Mouse (Mus musculus) CD4-positive, CD25-positive, alpha-beta regulatory T cell, adult 4 months (primary cell): Measurements from ENCODE around the gene Hist1h1t. TPM values are rescaled to one million over a fixed set of nuclear protein-coding genes. Genes with fewer than 3 reads are reported as not detected.

Experiments used
- ATAC-seq: one replicate; pipeline ENCODE4 v1.8.0; 2017
- polyA plus RNA-seq, 2 experiments: library from polyadenylated mRNA; unstranded; fragments of 100-300 nt; shearing (Covaris generic); gene quantifications; one replicate each; pipeline ENCODE4 v1.2.1; 2017

Gene Hist1h1t
- polyA plus RNA-seq, 2 experiments from 2014 or later, result not detected

DNA sequence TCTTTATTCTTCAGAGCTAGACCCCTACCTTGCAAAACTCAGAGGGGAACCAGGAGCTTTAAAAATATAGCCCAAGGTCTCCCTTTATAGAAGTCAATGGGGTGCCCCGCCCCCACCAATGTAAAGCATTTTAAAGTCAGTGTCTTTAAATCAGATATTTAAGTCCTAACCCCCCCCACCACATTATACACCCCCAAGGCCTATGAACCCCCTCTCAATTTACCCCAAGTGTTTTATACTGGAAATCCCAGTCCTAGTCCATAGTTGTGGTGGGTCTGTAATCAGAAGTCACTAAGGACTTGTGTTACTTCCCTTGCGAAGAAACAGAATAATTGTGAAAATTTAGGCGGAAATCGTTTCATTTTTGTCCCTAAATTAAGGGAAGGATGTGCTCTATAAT lies 42.4 kb downstream of the Hist1h1t start:
- no peak for ATAC-seq

DNA sequence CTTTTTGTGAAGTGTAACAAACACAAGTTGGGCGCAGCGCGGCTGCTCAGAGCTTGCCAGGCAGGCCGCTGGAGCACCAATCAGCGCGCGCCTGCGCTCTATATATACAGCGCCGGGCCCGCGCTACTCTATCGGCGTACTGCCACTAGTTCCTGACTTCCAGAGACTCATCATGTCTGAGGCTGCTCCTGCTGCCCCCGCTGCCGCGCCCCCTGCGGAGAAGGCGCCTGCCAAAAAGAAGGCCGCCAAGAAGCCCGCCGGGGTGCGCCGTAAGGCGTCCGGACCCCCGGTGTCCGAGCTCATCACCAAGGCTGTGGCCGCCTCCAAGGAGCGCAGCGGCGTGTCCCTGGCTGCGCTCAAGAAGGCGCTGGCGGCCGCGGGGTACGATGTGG lies 43.1 kb downstream of the Hist1h1t start, which contains the start of gene Hist1h1c:
Gene Hist1h1c, plus strand, starts transcription at position 132 of the 392 bp plus-strand sequence.
- peak; percentile 70 for ATAC-seq

DNA sequence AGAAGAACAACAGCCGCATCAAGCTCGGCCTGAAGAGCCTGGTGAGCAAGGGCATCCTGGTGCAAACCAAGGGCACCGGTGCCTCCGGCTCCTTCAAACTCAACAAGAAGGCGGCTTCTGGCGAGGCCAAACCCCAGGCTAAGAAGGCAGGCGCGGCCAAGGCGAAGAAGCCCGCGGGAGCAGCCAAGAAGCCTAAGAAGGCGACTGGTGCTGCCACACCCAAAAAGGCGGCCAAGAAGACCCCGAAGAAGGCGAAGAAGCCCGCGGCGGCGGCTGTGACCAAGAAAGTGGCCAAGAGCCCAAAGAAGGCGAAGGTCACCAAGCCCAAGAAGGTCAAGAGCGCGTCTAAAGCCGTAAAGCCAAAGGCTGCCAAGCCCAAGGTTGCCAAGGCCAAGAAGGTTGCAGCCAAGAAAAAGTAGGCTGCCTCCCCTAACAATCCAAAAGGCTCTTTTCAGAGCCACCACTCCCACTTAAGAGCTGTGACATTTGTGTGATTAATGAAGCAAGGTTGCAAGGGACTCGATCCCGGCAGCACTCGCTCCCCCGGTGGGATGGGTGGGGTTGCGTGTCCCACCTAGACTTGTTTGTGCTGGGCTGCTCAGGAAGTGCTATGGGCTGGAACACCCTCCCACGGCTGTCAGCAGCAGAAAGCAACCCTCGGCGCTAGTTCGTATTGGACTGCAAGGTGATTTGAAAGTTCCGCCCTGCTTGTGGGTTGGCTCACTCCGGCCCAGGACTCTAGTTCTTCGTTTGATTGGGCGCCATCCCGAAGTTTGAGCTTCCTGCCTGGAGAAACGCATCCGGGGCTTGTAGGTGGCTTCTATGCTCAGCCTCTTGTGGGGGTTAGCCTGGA lies 43.7 kb downstream of the Hist1h1t start:
- peak; percentile 80 for ATAC-seq

DNA sequence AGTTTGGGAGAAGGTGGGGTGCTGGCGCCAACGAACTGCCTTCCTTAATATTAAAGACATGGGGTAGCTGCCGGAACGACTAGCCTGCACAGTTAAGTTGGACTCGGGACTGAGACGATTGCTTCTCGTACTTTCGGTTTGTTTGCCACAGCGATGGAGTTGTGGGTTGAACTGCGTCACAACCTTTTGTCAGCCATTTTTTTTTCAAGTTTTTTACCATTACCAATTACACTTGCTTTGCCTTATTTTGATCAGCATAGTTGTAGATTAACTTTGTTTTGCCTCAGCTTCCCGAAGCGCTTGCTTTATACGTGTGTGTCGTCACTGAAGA lies 44.3 kb downstream of the Hist1h1t start:
- peak; percentile 66 for ATAC-seq

DNA sequence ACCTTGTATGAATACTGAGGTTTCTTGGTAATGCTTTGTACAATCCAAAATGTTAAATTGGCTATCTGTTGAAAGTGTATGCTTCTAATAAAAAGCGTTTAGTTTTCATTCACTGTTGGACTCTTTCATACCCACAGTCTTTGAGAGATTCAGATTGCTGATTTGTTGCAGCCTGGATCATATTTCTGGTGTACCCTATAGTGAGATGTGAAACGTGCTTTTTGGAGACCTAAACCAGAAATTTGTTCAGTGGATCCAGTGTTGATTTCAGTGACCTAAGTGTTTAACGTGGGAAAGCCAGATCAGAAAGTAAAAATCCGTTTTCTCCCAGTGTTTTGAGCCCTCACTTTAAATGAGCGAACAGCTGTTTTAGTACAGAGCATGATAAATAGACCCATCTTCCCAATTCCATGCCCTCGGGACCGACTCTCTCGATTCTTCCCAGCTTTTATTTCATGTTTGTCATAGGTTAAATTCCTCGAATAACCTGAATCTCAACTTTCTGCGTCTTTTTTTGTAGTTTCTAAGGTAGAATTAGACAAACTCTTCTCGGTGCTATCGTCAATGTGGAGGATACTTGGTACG lies 44.7 kb downstream of the Hist1h1t start:
- ATAC-seq, result no peak

DNA sequence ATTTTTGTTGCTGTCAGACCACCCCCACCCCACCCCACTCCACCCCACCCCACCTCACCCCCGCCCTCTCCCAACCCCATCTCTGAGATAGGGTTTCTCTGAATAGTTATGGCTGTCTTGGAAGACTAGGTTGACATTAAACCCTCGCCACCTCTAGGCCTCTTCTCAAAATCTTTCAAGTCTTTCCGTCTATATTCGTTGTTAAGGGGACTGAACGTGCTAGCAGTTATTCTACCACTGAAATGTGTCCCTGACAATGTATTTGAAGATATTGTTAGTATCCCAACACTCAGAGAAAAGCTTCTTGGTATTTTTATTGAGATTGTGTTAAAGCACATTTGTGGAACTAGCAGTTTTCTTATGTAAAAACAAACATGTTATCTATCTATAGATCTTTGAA lies 45.3 kb downstream of the Hist1h1t start:
- ATAC-seq, result no peak

DNA sequence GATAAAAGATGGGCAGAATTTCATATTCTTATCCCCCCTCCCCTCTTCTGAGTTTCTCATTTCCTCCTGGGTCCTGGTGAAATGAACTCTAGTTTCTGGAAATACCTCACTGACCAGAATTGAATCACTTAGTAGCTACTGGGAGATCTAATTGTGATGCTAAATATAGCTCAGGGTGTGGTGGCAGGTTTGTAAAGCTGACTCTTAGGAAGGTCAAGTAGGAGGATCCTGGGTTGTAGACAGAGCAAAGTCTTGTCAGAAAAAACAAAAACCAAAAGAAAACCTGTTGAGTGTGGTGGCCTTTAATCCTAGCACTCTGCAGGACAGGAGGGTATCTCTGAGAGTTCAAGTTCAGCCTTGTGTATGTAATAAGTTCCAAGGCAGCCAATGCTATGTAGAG lies 46.4 kb downstream of the Hist1h1t start:
- ATAC-seq, result no peak

DNA sequence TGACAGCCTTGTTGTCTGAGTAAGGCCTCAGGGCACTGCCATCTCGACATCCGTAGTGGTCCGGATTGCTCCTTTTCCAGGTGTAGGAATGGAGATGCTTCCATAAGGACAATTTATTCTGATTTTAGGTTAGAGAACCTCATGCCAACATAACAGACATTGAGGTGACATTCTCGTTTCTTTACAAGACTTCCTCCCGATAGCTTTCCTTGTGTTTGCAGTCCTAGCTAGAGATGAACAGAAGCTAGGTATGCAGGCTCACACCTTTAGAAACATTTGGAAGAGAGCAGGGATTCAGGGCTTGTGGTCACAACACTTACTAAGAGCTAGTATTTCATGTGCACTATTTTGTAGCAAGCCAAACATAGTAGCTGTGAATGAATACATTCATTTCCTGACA lies 47.6 kb downstream of the Hist1h1t start:
- ATAC-seq, result no peak

DNA sequence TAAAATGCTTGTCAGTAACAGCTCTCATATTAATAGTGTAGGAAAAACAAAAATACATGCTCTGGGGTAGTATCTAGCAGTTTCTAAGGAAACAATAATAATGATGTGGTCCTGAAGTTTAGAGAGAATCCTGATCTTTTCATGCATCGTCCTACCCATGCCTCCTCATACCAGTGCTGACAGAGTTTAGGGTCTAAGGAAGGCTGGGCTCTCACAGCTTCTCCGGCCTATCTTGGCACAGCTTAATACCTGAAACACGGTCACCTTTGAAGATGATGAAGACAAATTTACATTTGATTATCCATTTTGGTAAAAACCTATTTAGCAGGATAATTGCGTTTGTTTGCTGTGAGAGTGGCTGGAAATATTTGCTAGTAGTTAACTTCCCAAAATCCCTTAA lies 48.3 kb downstream of the Hist1h1t start:
- ATAC-seq, result no peak

DNA sequence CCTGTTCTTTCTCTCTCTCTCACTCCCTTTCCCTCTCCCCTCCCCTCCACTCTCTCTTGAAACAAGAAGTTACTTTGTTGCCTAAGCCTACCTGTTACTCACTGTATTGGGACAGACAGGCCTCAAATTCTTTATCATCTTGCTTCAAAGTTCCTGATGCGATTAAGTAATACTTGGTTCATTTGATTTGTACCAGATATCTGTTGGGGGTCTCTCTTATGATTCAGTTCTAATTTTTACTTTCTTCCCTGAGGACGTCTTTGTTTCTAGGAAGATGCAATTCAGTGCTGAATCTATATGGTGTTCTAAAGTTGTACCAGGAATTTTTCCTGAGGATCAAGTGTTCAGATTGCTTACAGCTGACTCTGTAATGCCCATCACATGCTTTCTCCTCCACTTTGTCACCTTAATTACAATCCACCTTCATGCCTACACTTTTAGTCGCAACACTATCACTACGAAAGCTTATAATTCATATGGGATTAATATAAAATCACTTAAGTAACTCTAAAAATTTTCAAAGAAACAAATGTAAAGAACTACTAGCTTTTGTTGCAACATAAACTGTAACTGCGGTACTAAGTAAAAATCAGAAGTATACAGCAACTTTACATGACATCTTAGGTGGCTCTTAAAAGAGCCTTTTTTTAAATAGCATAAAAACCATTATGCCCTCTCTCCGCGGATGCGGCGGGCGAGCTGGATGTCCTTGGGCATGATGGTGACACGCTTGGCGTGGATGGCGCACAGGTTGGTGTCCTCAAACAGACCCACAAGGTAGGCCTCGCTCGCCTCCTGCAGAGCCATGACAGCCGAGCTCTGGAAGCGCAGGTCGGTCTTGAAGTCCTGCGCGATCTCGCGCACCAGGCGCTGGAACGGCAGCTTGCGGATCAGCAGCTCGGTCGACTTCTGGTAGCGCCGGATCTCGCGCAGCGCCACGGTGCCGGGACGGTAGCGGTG lies 49.1 kb downstream of the Hist1h1t start:
- no peak for ATAC-seq

DNA sequence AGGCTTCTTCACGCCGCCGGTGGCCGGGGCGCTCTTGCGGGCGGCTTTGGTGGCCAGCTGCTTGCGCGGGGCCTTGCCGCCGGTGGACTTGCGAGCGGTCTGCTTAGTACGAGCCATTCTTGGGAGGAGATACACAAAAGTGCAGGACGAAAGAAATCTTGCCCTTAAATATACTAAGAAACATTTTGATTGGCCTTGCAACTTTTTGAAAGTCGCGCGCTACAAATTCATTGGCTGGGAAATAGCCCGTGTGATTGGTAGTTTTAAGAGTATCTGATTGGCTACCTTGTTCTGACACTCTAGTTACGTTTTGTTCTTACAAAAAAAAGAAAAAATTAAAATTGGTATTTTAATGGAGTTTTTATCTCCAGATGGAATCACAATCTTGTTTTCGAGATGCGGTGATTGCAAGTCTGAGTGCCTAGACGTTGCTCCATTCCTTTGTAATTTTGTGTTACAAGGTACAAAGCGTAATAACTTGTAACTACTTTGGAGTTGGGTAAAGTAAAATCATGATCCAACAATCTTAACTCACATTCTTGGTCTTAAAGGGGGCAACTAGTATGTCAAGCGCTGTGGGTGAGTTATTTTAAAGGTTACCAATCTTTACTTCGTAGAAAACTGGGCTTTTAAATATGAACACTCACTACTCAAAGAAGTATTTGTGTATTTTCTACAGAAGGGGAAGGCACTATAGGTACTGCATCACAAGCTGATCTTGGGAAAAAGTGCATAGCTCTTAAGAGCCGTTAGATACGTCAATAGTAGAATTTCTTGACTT lies 50.0 kb downstream of the Hist1h1t start, which contains the start of gene Hist1h3c:
Gene Hist1h3c, minus strand, starts transcription at position 222 of the 781 bp plus-strand sequence.
- peak; percentile 72 for ATAC-seq

Other genes with a start within 250 kb of the Hist1h1t start
- gene Btn1a1, start 229.9 kb upstream of the Hist1h1t start, polyA plus RNA-seq, result not detected
- gene Btn2a2, start 207.0 kb upstream of the Hist1h1t start, polyA plus RNA-seq, result not detected
- 10 to 100 TPM in 1 of 2 experiments, 1 to 10 TPM in 1; 9.5 to 10.8 TPM for gene Hist1h4h, start 164.8 kb upstream of the Hist1h1t start, polyA plus RNA-seq
- 1 to 10 TPM in 1 of 2 experiments, not detected in 1; 2.7 TPM for gene Hist1h2af, start 161.9 kb upstream of the Hist1h1t start, polyA plus RNA-seq
- not detected for gene Hist1h3g, start 160.4 kb upstream of the Hist1h1t start, polyA plus RNA-seq
- under 1 TPM; 0.41 to 0.66 TPM for gene Hist1h2bh, start 152.4 kb upstream of the Hist1h1t start, polyA plus RNA-seq
- gene Hist1h3f, start 151.8 kb upstream of the Hist1h1t start, polyA plus RNA-seq, result not detected
- gene Hist1h4f, start 144.2 kb upstream of the Hist1h1t start, polyA plus RNA-seq, result 1 to 10 TPM in 1 of 2 experiments, not detected in 1; 1.1 TPM
- under 1 TPM; 0.18 to 0.35 TPM for gene Hist1h1d, start 142.6 kb upstream of the Hist1h1t start, polyA plus RNA-seq
- 1 to 10 TPM; 2.2 to 4.1 TPM for gene Hist1h3e, start 133.4 kb upstream of the Hist1h1t start, polyA plus RNA-seq
- 10 to 100 TPM; 12.3 to 17.6 TPM for gene Hist1h2ae, start 124.6 kb upstream of the Hist1h1t start, polyA plus RNA-seq
- 1 to 10 TPM; 8.0 to 8.6 TPM for gene Hist1h2bg, start 124.4 kb upstream of the Hist1h1t start, polyA plus RNA-seq
- not detected for gene Hist1h2bf, start 121.6 kb upstream of the Hist1h1t start, polyA plus RNA-seq
- under 1 TPM in 1 of 2 experiments, not detected in 1; 0.96 TPM for gene Hist1h2ad, start 121.4 kb upstream of the Hist1h1t start, polyA plus RNA-seq
- gene Hist1h3d, start 120.1 kb upstream of the Hist1h1t start, polyA plus RNA-seq, result not detected
- gene Hist1h4d, start 114.2 kb upstream of the Hist1h1t start, polyA plus RNA-seq, result 10 to 100 TPM; 20.2 to 22.9 TPM
- gene Hist1h2be, start 74.7 kb upstream of the Hist1h1t start, polyA plus RNA-seq, result 1 to 10 TPM; 3.3 to 4.0 TPM
- gene Hist1h1e, start 73.3 kb upstream of the Hist1h1t start, polyA plus RNA-seq, result 10 to 100 TPM; 10.6 to 11.3 TPM
- under 1 TPM; 0.51 to 0.74 TPM for gene Hist1h2ac, start 11.9 kb upstream of the Hist1h1t start, polyA plus RNA-seq
- 1 to 10 TPM; 4.0 to 4.2 TPM for gene Hist1h2bc, start 11.6 kb upstream of the Hist1h1t start, polyA plus RNA-seq
- gene Hist1h4c, start 2.6 kb downstream of the Hist1h1t start, polyA plus RNA-seq, result 1 to 10 TPM; 8.7 to 9.4 TPM
- gene Hfe, start 15.0 kb downstream of the Hist1h1t start, polyA plus RNA-seq, result under 1 TPM; 0.57 to 0.69 TPM
- 10 to 100 TPM in 1 of 2 experiments, 1 to 10 TPM in 1; 8.9 to 10.5 TPM for gene Hist1h1c, start 43.0 kb downstream of the Hist1h1t start, polyA plus RNA-seq
- 1 to 10 TPM in 1 of 2 experiments, not detected in 1; 1.3 TPM for gene Hist1h3c, start 49.8 kb downstream of the Hist1h1t start, polyA plus RNA-seq
- 1 to 10 TPM in 1 of 2 experiments, not detected in 1; 2.9 TPM for gene Hist1h2bb, start 50.9 kb downstream of the Hist1h1t start, polyA plus RNA-seq
- 1 to 10 TPM; 2.8 to 8.2 TPM for gene Hist1h2ab, start 55.3 kb downstream of the Hist1h1t start, polyA plus RNA-seq
- not detected for gene Hist1h3b, start 56.5 kb downstream of the Hist1h1t start, polyA plus RNA-seq
- gene Hist1h4b, start 61.2 kb downstream of the Hist1h1t start, polyA plus RNA-seq, result 1 to 10 TPM in 1 of 2 experiments, not detected in 1; 5.4 TPM
- not detected for gene Hist1h4a, start 65.4 kb downstream of the Hist1h1t start, polyA plus RNA-seq
- gene Hist1h3a, start 66.6 kb downstream of the Hist1h1t start, polyA plus RNA-seq, result 1 to 10 TPM in 1 of 2 experiments, not detected in 1; 1.8 TPM
- gene Hist1h1a, start 67.9 kb downstream of the Hist1h1t start, polyA plus RNA-seq, result 1 to 10 TPM; 2.6 to 3.4 TPM
- not detected for gene Trim38, start 74.1 kb downstream of the Hist1h1t start, polyA plus RNA-seq
- gene Slc17a2, start 111.2 kb downstream of the Hist1h1t start, polyA plus RNA-seq, result not detected
- gene Slc17a3, start 143.6 kb downstream of the Hist1h1t start, polyA plus RNA-seq, result not detected
- gene Slc17a1, start 171.9 kb downstream of the Hist1h1t start, polyA plus RNA-seq, result under 1 TPM in 1 of 2 experiments, not detected in 1; 0.16 TPM
- not detected for gene Slc17a4, start 219.2 kb downstream of the Hist1h1t start, polyA plus RNA-seq
- not detected for gene Hist1h2ba, start 238.3 kb downstream of the Hist1h1t start, polyA plus RNA-seq
- gene Hist1h2aa, start 238.6 kb downstream of the Hist1h1t start, polyA plus RNA-seq, result not detected